Mouse (Mus musculus): ENCODE measurements around the gene Nup214. TPM values are rescaled to one million over a fixed set of nuclear protein-coding genes. Genes with fewer than 3 reads are reported as not detected.

Nup214 gene
- polyA plus RNA-seq, 1 experiment from 2014 or later = 72.7 TPM

DNA sequence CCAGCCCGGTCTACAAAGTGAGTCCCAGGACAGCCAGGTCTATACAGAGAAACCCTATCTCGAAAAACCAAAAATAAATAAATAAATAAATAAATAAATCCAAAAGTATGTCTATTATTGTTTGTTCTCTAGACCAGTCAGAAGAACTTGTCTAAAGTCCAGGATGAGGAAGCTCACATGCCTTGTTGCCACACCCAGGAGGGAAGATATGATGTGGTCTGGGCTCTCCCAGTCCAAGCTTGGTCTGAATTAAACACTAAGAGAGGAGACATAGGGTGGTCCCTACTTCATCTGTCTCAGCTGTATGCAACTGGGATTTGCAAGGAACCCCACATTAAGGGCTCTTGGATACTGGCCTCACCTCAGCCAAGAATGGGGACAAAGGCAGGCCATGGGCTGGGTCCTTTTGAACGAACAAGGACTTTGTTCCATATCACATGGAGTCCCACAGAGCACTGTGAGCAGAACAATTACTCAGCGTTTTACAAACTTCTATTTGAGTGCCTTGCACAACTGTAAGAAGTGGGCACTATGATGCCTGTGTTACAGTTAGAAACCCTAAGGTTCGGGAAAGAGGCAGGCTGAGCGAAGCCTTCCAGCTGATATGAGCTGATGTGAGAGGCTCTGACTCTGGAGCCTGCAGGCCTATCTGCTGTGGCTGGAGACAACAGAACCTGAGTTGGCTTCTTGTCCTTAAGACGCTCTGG lies 119.9 kb downstream of the Nup214 start:
- Histone ChIP-seq H3K4me3 (ENCODE audit: low read depth, low read length) (no peak overlapping the region), H3K27me3 (ENCODE audit: control insufficient read depth, insufficient read depth, low read length) (no peaks in the 10 kb centered on the region), H3K9ac (ENCODE audit: low read length) (no peak overlapping the region), H3K4me2 (ENCODE audit: low read depth) (no peak overlapping the region), H3K27ac (ENCODE audit: low read depth, low read length) (no peak overlapping the region), H3K4me1 (ENCODE audit: control insufficient read depth, insufficient read depth, low read length) (peaks cover 10% of the 10 kb centered on the region; the same call in 1 of the 2 replicates), H3K9me3 (ENCODE audit: control insufficient read depth, low read length) (no peaks in the 10 kb centered on the region), H3K36me3 (ENCODE audit: control insufficient read depth, insufficient read depth, low read length) (no peaks in the 10 kb centered on the region)
- ATAC-seq (ENCODE audit: insufficient read depth, low FRiP score, low TSS enrichment) = no peak
- DNase-seq (ENCODE audit: low spot score) = no peak
- WGBS = 86% methylated on average over 7 of the region's 7 CpGs

GRCm38 (mm10) chr2:32095351-32096121 lies 121.3 kb downstream of the Nup214 start, which contains the start of gene Plpp7:
Gene Plpp7, plus strand, starts transcription at chr2:32095528.
- ATAC-seq (ENCODE audit: insufficient read depth, low FRiP score, low TSS enrichment) = peak; percentile 81
- peak within 1 kb of the TSS; percentile 58 for H3K4me2 ChIP-seq (ENCODE audit: low read depth)
- peak within 1 kb of the TSS; percentile 78 for H3K27ac ChIP-seq (ENCODE audit: low read depth, low read length)
- H3K9me3 ChIP-seq (ENCODE audit: control insufficient read depth, low read length) = no peaks in the 10 kb centered on the region
- 51% methylated on average over 22 of the region's 22 CpGs for WGBS
- peaks cover 10% of the 10 kb centered on the region; the same call in 1 of the 2 replicates for H3K4me1 ChIP-seq (ENCODE audit: control insufficient read depth, insufficient read depth, low read length)
- no peaks in the 10 kb centered on the region for H3K27me3 ChIP-seq (ENCODE audit: control insufficient read depth, insufficient read depth, low read length)
- H3K4me3 ChIP-seq (ENCODE audit: low read depth, low read length) = peak within 1 kb of the TSS; percentile 25
- peak; percentile 81 for DNase-seq (ENCODE audit: low spot score)
- peak within 1 kb of the TSS; percentile 54 for H3K9ac ChIP-seq (ENCODE audit: low read length)
- no peaks in the 10 kb centered on the region for H3K36me3 ChIP-seq (ENCODE audit: control insufficient read depth, insufficient read depth, low read length)

DNA sequence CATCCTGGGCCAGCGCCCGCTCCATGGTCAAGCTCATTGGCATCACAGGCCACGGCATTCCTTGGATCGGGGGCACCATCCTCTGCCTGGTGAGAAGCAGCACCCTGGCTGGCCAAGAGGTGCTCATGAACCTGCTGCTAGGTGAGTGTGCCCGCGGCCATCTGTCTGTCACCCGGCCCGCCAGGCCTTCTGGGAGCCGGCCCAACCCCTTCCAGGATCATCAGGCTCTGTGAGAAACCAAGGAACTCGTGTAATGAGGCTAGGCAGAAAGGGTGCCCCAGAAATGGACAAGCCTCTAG lies 121.8 kb downstream of the Nup214 start:
- peak overlapping the region; percentile 25 for H3K4me3 ChIP-seq (ENCODE audit: low read depth, low read length)
- H3K36me3 ChIP-seq (ENCODE audit: control insufficient read depth, insufficient read depth, low read length) = no peaks in the 10 kb centered on the region
- DNase-seq (ENCODE audit: low spot score) = no peak
- H3K9ac ChIP-seq (ENCODE audit: low read length) = peak overlapping the region; percentile 54
- no peak for ATAC-seq (ENCODE audit: insufficient read depth, low FRiP score, low TSS enrichment)
- WGBS = 87% methylated on average over 10 of the region's 10 CpGs
- peak overlapping the region; percentile 78; the same call in 1 of the 2 replicates for H3K27ac ChIP-seq (ENCODE audit: low read depth, low read length)
- H3K27me3 ChIP-seq (ENCODE audit: control insufficient read depth, insufficient read depth, low read length) = no peaks in the 10 kb centered on the region
- H3K4me2 ChIP-seq (ENCODE audit: low read depth) = peak overlapping the region; percentile 58
- H3K4me1 ChIP-seq (ENCODE audit: control insufficient read depth, insufficient read depth, low read length) = peaks cover 10% of the 10 kb centered on the region; the same call in 1 of the 2 replicates
- H3K9me3 ChIP-seq (ENCODE audit: control insufficient read depth, low read length) = no peaks in the 10 kb centered on the region

DNA sequence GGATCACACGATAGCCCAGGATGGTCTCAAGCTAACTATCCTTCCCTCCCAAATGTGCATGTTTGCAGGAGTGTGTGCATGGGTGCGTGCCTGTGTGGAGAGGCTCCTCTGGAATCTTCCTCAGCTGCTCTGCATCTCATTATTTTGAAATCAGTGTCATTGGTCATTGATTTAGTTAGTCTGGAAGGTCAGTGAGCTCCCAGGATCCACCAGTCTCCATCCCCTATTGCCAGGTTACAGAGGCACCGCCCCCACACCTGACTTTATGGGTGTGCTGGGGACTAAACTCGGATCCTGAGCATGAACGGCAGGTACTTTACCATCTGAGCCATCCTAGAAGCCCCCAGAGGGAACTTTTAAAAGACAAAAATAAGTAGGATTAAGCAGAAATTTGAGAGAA lies 128.7 kb downstream of the Nup214 start:
- DNase-seq (ENCODE audit: low spot score) (no peak), ATAC-seq (ENCODE audit: insufficient read depth, low FRiP score, low TSS enrichment) (no peak)
- WGBS = 52% methylated on average over 5 of the region's 5 CpGs
- Histone ChIP-seq H3K9me3 (ENCODE audit: control insufficient read depth, low read length) (no peaks in the 10 kb centered on the region), H3K4me2 (ENCODE audit: low read depth) (no peak overlapping the region), H3K36me3 (ENCODE audit: control insufficient read depth, insufficient read depth, low read length) (no peaks in the 10 kb centered on the region), H3K27me3 (ENCODE audit: control insufficient read depth, insufficient read depth, low read length) (no peaks in the 10 kb centered on the region), H3K27ac (ENCODE audit: low read depth, low read length) (no peak overlapping the region), H3K9ac (ENCODE audit: low read length) (no peak overlapping the region), H3K4me3 (ENCODE audit: low read depth, low read length) (no peak overlapping the region), H3K4me1 (ENCODE audit: control insufficient read depth, insufficient read depth, low read length) (peaks cover 11% of the 10 kb centered on the region)

DNA sequence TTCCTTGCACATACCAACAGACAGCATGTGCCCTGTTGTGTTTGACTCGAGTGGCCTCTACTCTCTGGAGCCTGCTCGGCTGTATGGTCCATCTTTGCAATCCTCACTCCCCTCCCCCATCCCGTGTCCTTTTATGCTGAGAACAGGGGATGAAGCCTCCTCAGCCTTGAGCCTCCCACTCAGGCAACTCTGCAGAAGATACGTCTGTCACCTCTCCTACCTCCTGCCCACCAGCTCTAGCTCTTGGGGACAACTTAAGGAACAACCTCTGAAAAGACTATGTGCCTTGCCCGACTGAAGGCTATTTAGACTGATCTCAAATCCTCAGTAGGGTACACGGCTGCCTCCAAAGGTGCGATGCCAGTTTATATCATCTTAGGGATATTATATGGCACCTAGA lies 129.3 kb downstream of the Nup214 start:
- ATAC-seq (ENCODE audit: insufficient read depth, low FRiP score, low TSS enrichment) (no peak), DNase-seq (ENCODE audit: low spot score) (no peak)
- Histone ChIP-seq H3K4me1 (ENCODE audit: control insufficient read depth, insufficient read depth, low read length) (peaks cover 11% of the 10 kb centered on the region), H3K9ac (ENCODE audit: low read length) (no peak overlapping the region), H3K4me3 (ENCODE audit: low read depth, low read length) (no peak overlapping the region), H3K4me2 (ENCODE audit: low read depth) (no peak overlapping the region), H3K27ac (ENCODE audit: low read depth, low read length) (no peak overlapping the region), H3K36me3 (ENCODE audit: control insufficient read depth, insufficient read depth, low read length) (no peaks in the 10 kb centered on the region), H3K27me3 (ENCODE audit: control insufficient read depth, insufficient read depth, low read length) (no peaks in the 10 kb centered on the region), H3K9me3 (ENCODE audit: control insufficient read depth, low read length) (no peaks in the 10 kb centered on the region)
- 77% methylated on average over 7 of the region's 7 CpGs for WGBS

Small RNA genes within 50 kb of the gene (microRNA-seq; reads per million reads assigned to microRNA genes)
- not detected for gene Mir7674

Other genes starting within 250 kb of the Nup214 start
- 0.09 and 0.31 TPM in 2 replicates for gene Qrfp, start 163.9 kb upstream of the Nup214 start, polyA plus RNA-seq (2014; fragmentation: Nextera tagmentation; extraction: Ambion mirVana)
- 0.51 and 1.2 TPM in 2 replicates for gene Fibcd1, start 128.4 kb upstream of the Nup214 start, polyA plus RNA-seq (2014; fragmentation: Nextera tagmentation; extraction: Ambion mirVana)
- 6.6 and 8.1 TPM in 2 replicates for gene Lamc3, start 87.1 kb upstream of the Nup214 start, polyA plus RNA-seq (2014; fragmentation: Nextera tagmentation; extraction: Ambion mirVana)
- gene Aif1l, start 24.3 kb upstream of the Nup214 start, polyA plus RNA-seq (2014; fragmentation: Nextera tagmentation; extraction: Ambion mirVana) = 53.5 and 60.3 TPM in 2 replicates
- 3.1 TPM in 2 replicates for gene Fam78a, start 110.4 kb downstream of the Nup214 start, polyA plus RNA-seq (2014; fragmentation: Nextera tagmentation; extraction: Ambion mirVana)
- gene Plpp7, start 121.1 kb downstream of the Nup214 start, polyA plus RNA-seq (2014; fragmentation: Nextera tagmentation; extraction: Ambion mirVana) = 8.9 and 9.3 TPM in 2 replicates
- gene Prrc2b, start 176.6 kb downstream of the Nup214 start, polyA plus RNA-seq (2014; fragmentation: Nextera tagmentation; extraction: Ambion mirVana) = 73.9 and 81.1 TPM in 2 replicates